11 mouse cellular contexts compared by ENCODE assay signal in genomic region chr1:80950406-80950805, GRCm38 (mm10).
DNase-seq lines count a peak whose midpoint lies in the region.
"Had no signal": no experiment of that assay in that cellular context is flagged by ENCODE, and none has a peak within 500 bp of the region (broad histone marks: within the 10 kb centered on the region; RNA-seq: fewer than 3 reads in every experiment).

No protein-coding gene starts in this region.

- intact Hi-C loops in left cerebral cortex, postnatal 4 days (cut with DNase I): no loop called here

- peak; percentile 8 for DNase-seq in embryo, embryonic 11 days
- no peak for DNase-seq in embryo, embryonic 10.5 days (ENCODE audit: low spot score)
- peak; percentile 49 for DNase-seq in left cerebral cortex, postnatal 4 days
- no peak for DNase-seq in left cerebral cortex, adult 11 months (ENCODE audit: low spot score)
- peak; percentile 41 for DNase-seq in testis, postnatal 10 days (ENCODE audit: low spot score)
- DNase-seq in testis, postnatal 14 days (ENCODE audit: low spot score): no peak
- DNase-seq in frontal cortex, postnatal 14 days (ENCODE audit: low spot score in 2 of 2): no peak
- DNase-seq: heart, postnatal 36 days; kidney, adult 8-10 months; right cerebral cortex, adult 18-20 months; thymus, postnatal 25 days had no signal

Comparison
In these comparisons a context has a peak if more than half of its experiments do, and no peak if none do; other contexts are left out.
1. DNase-seq: peak in embryo, embryonic 11 days (single experiment), left cerebral cortex, postnatal 4 days (single experiment) and testis, postnatal 10 days (single experiment); none in embryo, embryonic 10.5 days (single experiment), left cerebral cortex, adult 11 months (single experiment), testis, postnatal 14 days (single experiment) and frontal cortex, postnatal 14 days (0 of 2).